Mouse (Mus musculus): ENCODE data around the gene Mkrn2os. TPM values are rescaled to one million over a fixed set of nuclear protein-coding genes. Genes with fewer than 3 reads are reported as not detected.

Mkrn2os gene
- polyA plus RNA-seq, 1 experiment from 2014 or later: 13.3 TPM

DNA sequence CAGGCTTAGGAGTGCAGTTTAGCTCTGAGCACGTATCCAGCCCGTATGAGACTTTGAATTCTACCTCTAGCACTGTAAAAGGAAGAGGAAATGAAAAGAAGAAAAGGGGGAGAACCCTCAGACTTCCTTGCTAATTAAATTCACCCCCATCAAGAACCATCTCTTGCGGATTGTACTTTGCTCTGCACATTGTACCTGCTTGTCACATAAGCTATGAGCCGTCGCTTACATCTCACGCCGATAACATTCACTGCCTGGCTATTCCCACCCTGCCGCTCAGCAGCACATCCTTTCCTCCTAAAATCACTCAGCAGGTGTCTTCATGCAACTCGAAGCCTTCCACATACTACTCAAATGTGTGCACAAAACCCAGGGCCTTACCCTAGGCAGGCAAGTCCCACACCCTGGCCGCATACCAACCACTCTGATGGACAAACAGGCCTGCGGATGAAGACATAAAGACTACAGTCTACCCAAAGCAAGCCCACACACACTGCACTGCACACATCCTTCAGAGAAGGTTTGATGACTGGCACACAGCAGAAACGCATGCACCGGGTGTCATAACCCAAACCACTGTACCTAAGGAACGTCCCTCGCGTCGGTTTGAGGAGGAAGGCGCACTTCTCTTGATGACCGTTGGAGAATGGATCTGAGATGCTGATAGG, 550 bp downstream of the Mkrn2os start:
- peak overlapping the region; percentile 23 for H3K4me3 ChIP-seq (replicated peaks; ENCODE audit: low read length)
- no peaks in the 10 kb centered on the region for H3K36me3 ChIP-seq (ENCODE audit: control insufficient read depth, insufficient read depth, low read length)
- no peaks in the 10 kb centered on the region for H3K9me3 ChIP-seq (replicated peaks; ENCODE audit: control insufficient read depth, low read length)
- H3K9ac ChIP-seq (ENCODE audit: low read length): peak overlapping the region; percentile 17; the same call in 1 of the 2 replicates
- 75% methylated on average over 19 of the region's 19 CpGs for WGBS
- 0 out of 2 replicates have a peak, but pooled peaks have one; percentile 23 for ATAC-seq (ENCODE audit: insufficient read depth, low FRiP score)
- peaks cover 3% of the 10 kb centered on the region; the same call in 1 of the 2 replicates for H3K4me1 ChIP-seq (ENCODE audit: control insufficient read depth, insufficient read depth, low read length)
- H3K27ac ChIP-seq (ENCODE audit: low read length): 0 out of 2 replicates have a peak overlapping the region, but pooled peaks have one; percentile 6
- peak overlapping the region; percentile 45 for H3K4me2 ChIP-seq (ENCODE audit: low read depth, low read length)
- H3K27me3 ChIP-seq (ENCODE audit: control insufficient read depth, insufficient read depth, low read length): no peaks in the 10 kb centered on the region

DNA sequence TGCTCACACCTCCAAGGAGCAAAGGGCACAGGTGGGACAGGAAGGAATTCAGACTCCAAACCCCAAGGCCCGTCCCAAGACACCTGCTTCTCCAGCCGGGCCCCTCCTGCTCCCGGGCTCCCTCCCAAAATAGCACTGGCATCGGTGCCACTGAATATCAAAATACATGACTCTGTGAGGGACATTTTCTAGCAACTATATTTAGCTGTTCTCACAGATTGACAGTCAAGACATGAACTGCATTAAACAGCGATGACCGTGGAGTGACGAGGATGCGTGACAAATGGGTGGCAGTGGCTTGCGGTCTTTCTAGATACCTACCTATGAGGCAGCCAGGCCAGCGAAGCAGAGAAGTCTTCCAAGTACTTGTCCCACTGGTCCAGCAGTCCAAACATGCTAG, 6.1 kb downstream of the Mkrn2os start:
- no peak overlapping the region for H3K9ac ChIP-seq (ENCODE audit: low read length)
- no peaks in the 10 kb centered on the region for H3K9me3 ChIP-seq (replicated peaks; ENCODE audit: control insufficient read depth, low read length)
- no peak overlapping the region for H3K27ac ChIP-seq (ENCODE audit: low read length)
- WGBS: 87% methylated on average over 10 of the region's 10 CpGs
- H3K4me2 ChIP-seq (ENCODE audit: low read depth, low read length): no peak overlapping the region
- no peak overlapping the region for H3K4me3 ChIP-seq (replicated peaks; ENCODE audit: low read length)
- no peaks in the 10 kb centered on the region for H3K4me1 ChIP-seq (ENCODE audit: control insufficient read depth, insufficient read depth, low read length)
- H3K36me3 ChIP-seq (ENCODE audit: control insufficient read depth, insufficient read depth, low read length): no peaks in the 10 kb centered on the region
- no peak for ATAC-seq (ENCODE audit: insufficient read depth, low FRiP score)
- no peaks in the 10 kb centered on the region for H3K27me3 ChIP-seq (ENCODE audit: control insufficient read depth, insufficient read depth, low read length)

DNA sequence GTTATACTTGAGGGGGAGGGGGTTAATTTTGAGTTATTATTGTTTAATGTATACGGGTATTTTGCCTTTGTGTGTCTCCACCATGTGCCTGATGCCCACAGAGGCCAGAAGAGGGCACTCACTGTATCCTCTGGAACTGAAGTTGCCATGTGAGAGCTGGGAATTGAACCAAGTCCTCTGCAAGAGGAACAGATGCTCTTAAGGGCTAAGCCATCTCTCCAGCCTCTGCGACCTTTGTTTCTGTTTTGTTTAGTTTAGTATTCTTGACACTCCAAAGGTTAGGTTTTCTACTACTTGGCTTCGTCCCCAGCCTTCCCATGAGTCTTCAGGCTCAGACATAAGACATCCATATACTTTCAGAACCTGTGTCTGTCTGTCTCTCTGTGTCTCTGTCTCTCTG, 8.2 kb downstream of the Mkrn2os start:
- no peaks in the 10 kb centered on the region for H3K36me3 ChIP-seq (ENCODE audit: control insufficient read depth, insufficient read depth, low read length)

DNA sequence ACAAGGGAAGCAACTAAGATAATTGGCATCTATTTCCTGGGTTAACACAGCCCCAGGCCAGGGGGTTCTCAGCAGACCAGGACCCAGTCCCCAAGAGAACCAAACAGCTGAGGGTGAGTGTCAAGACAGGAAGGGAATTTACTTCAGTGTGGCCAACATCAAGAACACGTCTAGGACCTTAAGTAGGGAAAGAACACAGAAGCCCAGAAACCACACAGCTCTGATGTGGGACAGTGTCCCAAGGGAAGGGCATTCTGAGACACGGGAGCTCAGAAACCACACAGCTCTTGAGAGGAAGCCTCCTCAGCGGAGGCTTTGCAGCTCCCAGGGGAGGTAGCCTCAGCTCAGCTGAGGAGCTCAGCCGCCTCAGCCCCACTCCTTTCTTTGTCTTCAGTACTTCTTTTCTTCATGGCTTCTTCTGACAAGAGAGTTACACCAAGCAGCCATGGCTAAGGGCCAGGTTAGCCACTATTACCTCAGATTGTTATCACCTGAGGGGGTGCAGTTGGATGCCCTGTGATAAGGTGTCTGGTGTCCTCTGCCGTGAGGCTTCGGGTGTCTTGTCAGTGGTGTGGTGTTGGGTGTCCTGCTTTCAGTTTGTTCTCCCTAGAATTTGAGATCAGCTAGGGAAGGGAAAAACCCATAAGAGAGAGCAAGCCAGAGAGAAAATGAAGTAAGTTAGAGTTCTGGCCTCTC, 8.8 kb downstream of the Mkrn2os start:
- no peaks in the 10 kb centered on the region for H3K9me3 ChIP-seq (replicated peaks; ENCODE audit: control insufficient read depth, low read length)
- no peaks in the 10 kb centered on the region for H3K27me3 ChIP-seq (ENCODE audit: control insufficient read depth, insufficient read depth, low read length)
- H3K36me3 ChIP-seq (ENCODE audit: control insufficient read depth, insufficient read depth, low read length): peaks cover 5% of the 10 kb centered on the region; the same call in 1 of the 2 replicates
- H3K4me1 ChIP-seq (ENCODE audit: control insufficient read depth, insufficient read depth, low read length): no peaks in the 10 kb centered on the region
- no peak overlapping the region for H3K27ac ChIP-seq (ENCODE audit: low read length)
- no peak overlapping the region for H3K9ac ChIP-seq (ENCODE audit: low read length)
- H3K4me3 ChIP-seq (replicated peaks; ENCODE audit: low read length): no peak overlapping the region
- ATAC-seq (ENCODE audit: insufficient read depth, low FRiP score): no peak
- WGBS: 77% methylated on average over 6 of the region's 6 CpGs
- H3K4me2 ChIP-seq (ENCODE audit: low read depth, low read length): no peak overlapping the region

More for the DNA sequence above, 8.2 kb downstream of the Mkrn2os start:
- Histone ChIP-seq H3K4me3 (replicated peaks; ENCODE audit: low read length) (no peak overlapping the region), H3K4me2 (ENCODE audit: low read depth, low read length) (no peak overlapping the region), H3K27me3 (ENCODE audit: control insufficient read depth, insufficient read depth, low read length) (no peaks in the 10 kb centered on the region), H3K27ac (ENCODE audit: low read length) (no peak overlapping the region), H3K9me3 (replicated peaks; ENCODE audit: control insufficient read depth, low read length) (no peaks in the 10 kb centered on the region), H3K4me1 (ENCODE audit: control insufficient read depth, insufficient read depth, low read length) (no peaks in the 10 kb centered on the region), H3K9ac (ENCODE audit: low read length) (no peak overlapping the region)
- WGBS: 76% methylated on average over 3 of the region's 3 CpGs
- no peak for ATAC-seq (ENCODE audit: insufficient read depth, low FRiP score)

DNA sequence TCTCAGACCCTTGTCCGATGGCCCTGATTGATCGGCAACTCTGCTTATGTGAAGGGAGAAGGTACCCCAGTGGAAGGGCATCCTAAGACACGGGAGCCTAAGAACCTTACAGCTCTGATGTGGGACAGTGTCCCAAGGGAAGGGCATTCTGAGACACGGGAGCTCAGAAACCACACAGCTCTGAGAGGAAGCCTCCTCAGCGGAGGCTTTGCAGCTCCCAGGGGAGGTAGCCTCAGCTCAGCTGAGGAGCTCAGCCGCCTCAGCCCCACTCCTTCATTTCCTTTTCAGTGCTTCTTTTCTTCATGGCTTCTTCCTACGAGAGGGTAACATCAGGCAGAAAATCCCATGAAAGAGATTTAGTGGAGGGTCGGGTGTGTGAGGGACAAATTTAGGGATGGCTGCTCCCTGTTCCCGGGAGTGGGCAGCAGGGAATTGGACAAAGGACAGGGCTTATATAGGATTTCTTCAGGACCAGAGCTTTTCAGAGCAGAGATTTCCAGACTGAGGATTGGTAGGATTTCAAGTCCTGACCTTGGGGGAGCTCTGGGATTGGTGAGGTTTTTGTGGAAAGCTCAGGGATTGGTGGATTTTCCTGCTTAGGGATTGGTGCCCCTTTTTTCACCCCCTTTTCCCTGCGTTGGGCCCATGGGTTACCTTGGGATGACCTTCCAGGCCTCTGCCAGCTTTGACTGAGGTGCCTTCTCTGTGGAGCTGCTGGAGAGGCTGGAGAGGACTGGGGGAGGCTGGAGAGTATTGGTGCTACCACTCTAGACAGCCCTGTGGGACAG, 9.9 kb downstream of the Mkrn2os start:
- Histone ChIP-seq H3K27me3 (ENCODE audit: control insufficient read depth, insufficient read depth, low read length) (no peaks in the 10 kb centered on the region), H3K36me3 (ENCODE audit: control insufficient read depth, insufficient read depth, low read length) (peaks cover 12% of the 10 kb centered on the region), H3K4me1 (ENCODE audit: control insufficient read depth, insufficient read depth, low read length) (no peaks in the 10 kb centered on the region), H3K27ac (ENCODE audit: low read length) (no peak overlapping the region), H3K4me3 (replicated peaks; ENCODE audit: low read length) (no peak overlapping the region), H3K9ac (ENCODE audit: low read length) (no peak overlapping the region), H3K9me3 (replicated peaks; ENCODE audit: control insufficient read depth, low read length) (no peaks in the 10 kb centered on the region), H3K4me2 (ENCODE audit: low read depth, low read length) (no peak overlapping the region)
- no peak for ATAC-seq (ENCODE audit: insufficient read depth, low FRiP score)
- WGBS: 84% methylated on average over 10 of the region's 10 CpGs

DNA sequence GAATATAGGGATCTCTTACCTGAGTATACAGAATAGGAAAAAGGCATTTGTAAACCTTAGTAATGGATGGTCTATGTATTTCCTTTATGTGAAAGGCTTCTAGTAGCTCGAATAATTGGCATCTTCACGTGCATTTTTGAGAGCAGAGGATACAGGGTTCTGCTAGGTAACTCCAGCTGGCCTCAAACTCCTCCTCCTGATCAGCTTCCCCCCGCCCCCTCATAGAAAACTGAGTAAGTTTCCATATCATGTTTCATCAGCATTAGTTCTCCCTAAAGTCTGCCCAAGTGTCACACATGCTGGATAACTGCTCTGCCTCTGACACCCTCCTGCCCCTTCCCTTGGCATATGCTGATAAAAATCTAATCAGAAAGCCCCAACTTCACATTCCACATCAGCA, 11.6 kb downstream of the Mkrn2os start:
- H3K9ac ChIP-seq (ENCODE audit: low read length): no peak overlapping the region
- no peak overlapping the region for H3K4me3 ChIP-seq (replicated peaks; ENCODE audit: low read length)
- H3K36me3 ChIP-seq (ENCODE audit: control insufficient read depth, insufficient read depth, low read length): peaks cover 15% of the 10 kb centered on the region
- H3K4me2 ChIP-seq (ENCODE audit: low read depth, low read length): no peak overlapping the region
- no peak overlapping the region for H3K27ac ChIP-seq (ENCODE audit: low read length)
- no peaks in the 10 kb centered on the region for H3K27me3 ChIP-seq (ENCODE audit: control insufficient read depth, insufficient read depth, low read length)
- H3K9me3 ChIP-seq (replicated peaks; ENCODE audit: control insufficient read depth, low read length): no peaks in the 10 kb centered on the region
- H3K4me1 ChIP-seq (ENCODE audit: control insufficient read depth, insufficient read depth, low read length): no peaks in the 10 kb centered on the region
- 84% methylated on average over 3 of the region's 3 CpGs for WGBS
- ATAC-seq (ENCODE audit: insufficient read depth, low FRiP score): no peak

DNA sequence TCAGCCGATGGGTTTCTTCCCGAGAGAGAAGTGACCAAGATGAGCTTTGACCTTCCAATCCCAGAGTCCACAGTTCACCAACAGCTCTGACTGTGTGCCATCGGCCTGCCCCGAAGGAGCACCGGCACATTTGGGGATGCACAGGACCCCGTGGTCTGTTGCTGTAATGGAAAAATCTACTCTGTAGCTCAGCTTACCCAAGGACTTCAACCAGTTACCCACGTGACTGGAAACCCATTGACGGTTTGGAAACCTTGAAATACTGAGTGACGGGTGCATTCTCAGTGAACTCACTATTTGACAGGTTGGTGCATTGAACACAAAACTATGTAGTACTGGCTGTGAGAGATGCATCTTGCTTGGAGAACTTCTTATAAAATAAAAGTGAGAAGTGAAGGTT, 14.4 kb downstream of the Mkrn2os start:
- H3K4me2 ChIP-seq (ENCODE audit: low read depth, low read length): no peak overlapping the region
- no peak overlapping the region for H3K27ac ChIP-seq (ENCODE audit: low read length)
- H3K9ac ChIP-seq (ENCODE audit: low read length): no peak overlapping the region
- no peak overlapping the region for H3K4me3 ChIP-seq (replicated peaks; ENCODE audit: low read length)
- H3K4me1 ChIP-seq (ENCODE audit: control insufficient read depth, insufficient read depth, low read length): no peaks in the 10 kb centered on the region
- ATAC-seq (ENCODE audit: insufficient read depth, low FRiP score): no peak
- H3K27me3 ChIP-seq (ENCODE audit: control insufficient read depth, insufficient read depth, low read length): no peaks in the 10 kb centered on the region
- 92% methylated on average over 9 of the region's 9 CpGs for WGBS
- peaks cover 15% of the 10 kb centered on the region for H3K36me3 ChIP-seq (ENCODE audit: control insufficient read depth, insufficient read depth, low read length)
- H3K9me3 ChIP-seq (replicated peaks; ENCODE audit: control insufficient read depth, low read length): no peaks in the 10 kb centered on the region

DNA sequence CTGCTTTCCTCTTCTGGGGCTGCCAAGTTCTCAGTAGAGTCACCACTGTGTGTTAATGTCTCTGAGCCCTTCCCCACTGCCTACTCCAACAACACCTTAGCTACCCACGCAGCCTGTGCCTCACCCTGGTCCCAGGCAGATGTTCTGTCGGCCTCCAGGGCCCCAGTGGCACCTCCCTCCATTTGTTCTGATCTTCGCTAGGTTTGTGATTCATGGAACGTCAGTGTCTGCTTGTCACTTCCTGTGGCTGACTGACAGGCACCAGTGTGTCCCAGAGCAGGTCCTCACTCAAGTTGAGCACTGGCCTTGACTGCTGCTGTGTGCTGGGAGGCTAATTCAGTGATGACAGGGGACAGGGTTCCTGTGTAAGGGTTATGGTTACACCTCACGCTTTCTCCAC, 15.0 kb downstream of the Mkrn2os start:
- WGBS: 80% methylated on average over 5 of the region's 5 CpGs
- ATAC-seq (ENCODE audit: insufficient read depth, low FRiP score): no peak
- no peak overlapping the region for H3K27ac ChIP-seq (ENCODE audit: low read length)
- H3K27me3 ChIP-seq (ENCODE audit: control insufficient read depth, insufficient read depth, low read length): no peaks in the 10 kb centered on the region
- peaks cover 15% of the 10 kb centered on the region for H3K36me3 ChIP-seq (ENCODE audit: control insufficient read depth, insufficient read depth, low read length)
- H3K9ac ChIP-seq (ENCODE audit: low read length): no peak overlapping the region
- no peak overlapping the region for H3K4me2 ChIP-seq (ENCODE audit: low read depth, low read length)
- H3K9me3 ChIP-seq (replicated peaks; ENCODE audit: control insufficient read depth, low read length): no peaks in the 10 kb centered on the region
- no peaks in the 10 kb centered on the region for H3K4me1 ChIP-seq (ENCODE audit: control insufficient read depth, insufficient read depth, low read length)
- H3K4me3 ChIP-seq (replicated peaks; ENCODE audit: low read length): no peak overlapping the region

DNA sequence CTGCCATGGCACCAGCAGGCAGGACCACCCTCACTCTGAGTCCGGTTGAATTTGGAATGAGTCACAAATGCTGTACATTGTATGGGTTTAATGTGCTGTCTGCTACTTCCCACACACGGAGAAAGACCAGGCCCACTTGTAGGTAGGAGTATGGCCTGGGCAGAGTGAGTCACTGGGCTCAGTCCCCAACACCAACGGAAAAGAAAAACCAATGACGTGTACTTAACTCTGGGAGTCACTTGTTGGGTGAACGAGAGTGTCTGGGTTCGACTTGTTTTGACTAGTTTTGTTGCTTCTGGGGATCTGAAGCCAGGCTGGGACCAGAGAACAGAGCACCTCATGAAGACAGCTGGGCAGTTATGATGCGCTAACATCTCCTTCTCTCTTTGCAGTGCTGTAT, 18.2 kb downstream of the Mkrn2os start:
- Histone ChIP-seq H3K4me1 (ENCODE audit: control insufficient read depth, insufficient read depth, low read length) (no peaks in the 10 kb centered on the region), H3K27ac (ENCODE audit: low read length) (no peak overlapping the region), H3K9me3 (replicated peaks; ENCODE audit: control insufficient read depth, low read length) (no peaks in the 10 kb centered on the region), H3K4me3 (replicated peaks; ENCODE audit: low read length) (no peak overlapping the region), H3K4me2 (ENCODE audit: low read depth, low read length) (no peak overlapping the region), H3K36me3 (ENCODE audit: control insufficient read depth, insufficient read depth, low read length) (peaks cover 19% of the 10 kb centered on the region), H3K9ac (ENCODE audit: low read length) (no peak overlapping the region), H3K27me3 (ENCODE audit: control insufficient read depth, insufficient read depth, low read length) (no peaks in the 10 kb centered on the region)
- 86% methylated on average over 7 of the region's 7 CpGs for WGBS
- no peak for ATAC-seq (ENCODE audit: insufficient read depth, low FRiP score)
